Mouse (Mus musculus) liver, embryonic 18 days (tissue): ENCODE data around the gene Rgcc. TPM values are rescaled to one million over a fixed set of nuclear protein-coding genes. Genes with fewer than 3 reads are reported as not detected.

Experiments used
- polyA plus RNA-seq: library from polyadenylated mRNA; depleted of rRNA; stranded (reverse); fragments of >200 nt; gene quantifications from 2 replicates; pipeline ENCODE4 v1.2.3, GENCODE M21; 2012; rRNA removed

The Rgcc gene
- 76.3 and 77.8 TPM in 2 replicates for polyA plus RNA-seq

DNA sequence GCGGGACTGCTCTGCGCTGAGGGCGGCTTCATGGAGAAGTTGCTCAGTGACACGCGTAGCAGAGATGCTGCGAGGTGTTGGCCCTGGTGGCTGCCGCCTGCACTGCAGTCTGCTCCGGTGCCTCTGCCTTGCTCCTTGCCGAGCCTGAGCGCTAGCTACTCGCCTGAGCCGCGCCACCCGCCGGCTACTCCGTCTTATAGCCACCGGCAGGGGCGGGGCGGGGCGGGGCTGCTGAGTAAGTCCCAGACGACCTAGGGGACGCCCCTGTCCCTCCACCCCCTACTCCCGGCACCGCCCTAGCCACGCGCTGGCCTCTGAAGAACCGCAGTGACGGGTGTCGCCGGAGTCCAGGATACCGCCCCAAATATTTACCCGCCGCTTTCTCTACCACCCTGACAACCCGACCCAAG, at the start of gene Rgcc:
Gene Rgcc (minus strand): TSS at position 180 of the 410 bp plus-strand sequence.

Other genes with a start within 250 kb of the Rgcc start
- gene Zfp957, start 54.3 kb downstream of the Rgcc start, polyA plus RNA-seq = not detected in 2 replicates
- gene Naa16, start 89.1 kb upstream of the Rgcc start, polyA plus RNA-seq = 6.2 and 7.6 TPM in 2 replicates
- 2.7 and 2.9 TPM in 2 replicates for gene Mtrf1, start 96.1 kb upstream of the Rgcc start, polyA plus RNA-seq
- 2.2 TPM in 2 replicates for gene Kbtbd7, start 124.9 kb upstream of the Rgcc start, polyA plus RNA-seq
- gene Kbtbd6, start 150.2 kb upstream of the Rgcc start, polyA plus RNA-seq = 0.87 and 1.00 TPM in 2 replicates
- 10.4 and 11.4 TPM in 2 replicates for gene Elf1, start 179.5 kb upstream of the Rgcc start, polyA plus RNA-seq
- 5.4 and 6.0 TPM in 2 replicates for gene Wbp4, start 179.9 kb upstream of the Rgcc start, polyA plus RNA-seq